Mouse (Mus musculus) B cell, adult 67 days (primary cell): ENCODE results near the gene Armh3. TPM values are rescaled to one million over a fixed set of nuclear protein-coding genes. Genes with fewer than 3 reads are reported as not detected.

ENCODE experiments used
- total RNA-seq, 2 experiments: library from RNA; stranded (reverse); gene quantifications; 4 replicates each; pipeline ENCODE4 v1.2.4; 2023

Gene Armh3
- total RNA-seq = 10 to 100 TPM; 26.9 to 31.7 TPM

DNA sequence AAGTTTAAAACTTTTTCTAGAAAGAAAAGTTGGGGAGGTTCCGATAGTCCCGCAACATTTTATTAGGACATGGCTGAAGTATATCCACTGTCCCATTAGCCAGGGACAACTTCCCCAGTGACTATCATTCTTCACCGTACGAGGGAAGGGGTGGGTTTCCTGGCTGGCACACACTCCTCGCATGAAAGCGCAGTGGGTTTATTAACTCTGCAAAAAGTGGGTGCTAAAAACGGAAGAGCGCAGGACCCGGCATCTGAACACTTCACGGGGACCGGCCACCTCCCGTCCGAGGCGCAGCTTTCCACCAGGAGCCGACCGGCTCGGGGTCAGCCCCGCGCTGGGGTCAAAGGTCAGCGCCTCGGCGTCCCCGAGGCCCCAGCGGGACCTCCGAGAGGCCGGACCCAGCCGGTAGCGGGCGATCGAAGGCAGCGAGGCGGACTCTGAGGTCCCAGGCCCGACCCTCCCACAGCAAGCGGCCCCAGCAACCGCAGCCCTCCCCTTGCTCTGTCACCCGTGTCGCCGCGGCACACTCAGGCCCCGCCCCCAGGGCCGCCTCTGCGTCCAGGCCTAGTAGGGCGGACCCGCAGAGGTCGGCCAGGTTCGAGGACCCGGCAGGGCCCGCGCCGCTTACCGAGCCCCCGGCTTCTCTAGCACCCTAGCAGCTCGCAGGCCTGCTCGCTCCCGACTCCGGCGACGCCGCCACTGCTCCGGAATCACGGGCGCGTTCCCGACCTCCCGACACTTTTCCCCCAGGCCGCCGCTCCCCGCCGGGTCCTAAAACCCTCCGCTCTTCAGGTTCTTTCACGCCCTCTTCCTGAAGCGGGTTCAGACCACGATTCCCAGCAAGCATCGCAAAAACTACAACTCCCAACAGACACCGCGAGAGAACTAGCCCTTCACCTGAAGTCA is at the start of gene Armh3:
TSS of gene Armh3 (minus strand) at position 704 of the 909 bp plus-strand sequence.

DNA sequence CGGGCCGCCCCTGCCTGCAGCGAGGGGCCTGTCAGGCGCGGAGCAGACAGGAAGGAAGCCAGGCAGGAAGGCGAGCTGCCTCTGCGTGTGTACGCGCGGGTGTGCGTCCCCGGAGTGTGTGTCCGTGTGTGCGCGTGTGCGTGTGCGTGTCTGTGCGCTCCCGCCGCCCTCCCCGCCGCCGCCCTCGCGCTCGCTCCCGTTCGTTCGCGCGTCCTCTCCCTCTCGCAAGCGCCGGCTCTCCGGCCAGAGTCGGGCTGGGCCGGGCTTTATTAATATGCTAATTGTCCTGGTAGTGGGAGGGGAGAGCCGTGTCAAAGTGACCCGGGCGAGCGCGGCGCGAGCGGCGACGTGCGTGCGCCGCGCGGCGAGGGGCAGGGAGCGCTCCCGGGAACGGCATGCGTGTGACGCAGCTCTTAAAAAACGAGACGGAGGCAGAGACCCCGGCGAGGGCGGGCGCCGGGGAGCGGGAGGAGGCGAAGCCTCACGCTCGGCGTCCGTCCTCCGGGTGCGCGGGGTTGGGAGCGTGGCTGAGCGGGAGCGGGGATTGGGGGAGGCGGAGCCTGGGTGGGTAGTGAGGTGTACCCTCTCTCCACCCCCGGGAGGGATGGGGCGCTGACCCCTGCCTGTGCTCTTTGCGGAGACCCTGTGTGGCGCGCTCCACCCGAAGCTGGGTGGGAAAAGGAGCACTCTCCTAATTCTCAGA is 46.9 kb upstream of the Armh3 start, which contains the start of gene Ldb1:
TSS of gene Ldb1 (minus strand) at position 222 of the 703 bp plus-strand sequence.

DNA sequence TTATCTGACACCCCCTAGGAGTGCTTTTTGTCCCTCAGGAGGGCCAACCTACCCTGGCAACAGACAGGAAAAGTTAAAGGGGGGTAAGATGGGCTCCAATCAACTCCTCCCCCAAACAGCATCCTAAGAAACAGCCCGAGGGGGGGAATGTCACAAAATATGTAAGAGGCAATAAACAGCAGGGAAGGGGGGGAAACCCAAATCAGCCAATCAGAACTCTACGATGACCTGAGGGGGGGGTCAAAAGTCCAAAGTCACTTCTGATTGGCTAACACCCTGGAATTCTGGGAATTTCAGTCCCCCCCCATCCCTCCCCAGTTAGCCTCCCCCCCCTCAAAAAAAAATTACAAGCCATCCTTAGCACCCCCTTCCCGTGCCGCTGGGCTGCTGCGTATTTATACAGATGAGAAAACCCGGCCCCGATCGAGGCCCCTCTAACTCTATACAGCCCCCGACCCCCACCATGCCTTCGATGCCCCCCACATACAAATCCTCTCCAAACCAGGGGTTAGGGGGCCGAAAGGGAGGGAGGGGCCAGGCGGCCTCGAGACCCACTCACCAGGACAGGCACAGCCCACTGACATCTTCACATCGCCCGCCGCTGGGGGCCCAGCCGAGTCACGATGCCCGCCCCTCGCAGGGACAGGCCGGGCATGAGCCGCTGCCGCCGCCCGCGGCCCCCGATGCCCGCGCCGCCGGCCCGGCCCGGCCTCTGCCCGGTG is 46.1 kb upstream of the Armh3 start, which contains the start of gene Pprc1:
TSS of gene Pprc1 (plus strand) at position 616 of the 722 bp plus-strand sequence.

GRCm38 (mm10) chr19:46003371-46004226 is 5.3 kb upstream of the Armh3 start, which contains the start of gene Hps6:
Hps6 (plus strand) TSS chr19:46003508.

GRCm38 (mm10) chr19:45815831-45816405 is 182.4 kb downstream of the Armh3 start, which contains the start of gene Kcnip2:
Kcnip2 (minus strand) TSS chr19:45816061.

GRCm38 (mm10) chr19:45783181-45783932 is 214.9 kb downstream of the Armh3 start, which contains the start of gene Mgea5:
Mgea5 (minus strand) TSS chr19:45783837.

Other genes with a start within 250 kb of the Armh3 start
- 10 to 100 TPM; 32.9 to 37.9 TPM for gene Npm3, start 248.9 kb downstream of the Armh3 start, total RNA-seq
- 100 to 1,000 TPM; 216 to 235 TPM for gene Mgea5, start 214.7 kb downstream of the Armh3 start, total RNA-seq
- gene Kcnip2, start 182.4 kb downstream of the Armh3 start, total RNA-seq = 1 to 10 TPM; 1.2 to 3.1 TPM
- 10 to 100 TPM; 11.3 to 11.7 TPM for gene Hps6, start 5.0 kb upstream of the Armh3 start, total RNA-seq
- 10 to 100 TPM; 94.6 to 96.9 TPM for gene Pprc1, start 46.4 kb upstream of the Armh3 start, total RNA-seq
- gene Ldb1, start 46.7 kb upstream of the Armh3 start, total RNA-seq = 100 to 1,000 TPM; 240 to 268 TPM
- 10 to 100 TPM; 86.7 to 95.7 TPM for gene Nolc1, start 77.4 kb upstream of the Armh3 start, total RNA-seq
- not detected for gene Elovl3, start 133.4 kb upstream of the Armh3 start, total RNA-seq
- not detected for gene Pitx3, start 149.8 kb upstream of the Armh3 start, total RNA-seq
- gene Gbf1, start 154.0 kb upstream of the Armh3 start, total RNA-seq = 100 to 1,000 TPM; 112 to 124 TPM